Mouse (Mus musculus) forebrain, postnatal 0 days (tissue): ENCODE measurements around the gene Nipal1. TPM values are rescaled to one million over a fixed set of nuclear protein-coding genes. Genes with fewer than 3 reads are reported as not detected.
A peak's percentile ranks its signal among the peaks of the same experiment; 100 is the strongest.

Experiments
- ATAC-seq: fragments of 200-750 bp; cut with Nextera tagmentation; 2 replicates; pipeline ENCODE4 v1.8.0; 2017; ENCODE audit warnings: mild to moderate bottlenecking, moderate library complexity
- DNase-seq: peaks from one replicate; pipeline ENCODE4 v3.0.0-alpha.2; 2015
- H3K27ac ChIP-seq: fragments of 300-500 bp; sonication (generic); 2 replicates; pipeline ENCODE4 v1.5.1; 2014; ENCODE audit warnings: low read depth, mild to moderate bottlenecking, antibody characterized with exemption, low read length, moderate library complexity, mixed read lengths
- H3K27me3 ChIP-seq: fragments of 300-500 bp; sonication (generic); 2 replicates; pipeline ENCODE4 v1.6.1; 2014; ENCODE audit warnings: mild to moderate bottlenecking, low read length, mixed read lengths; ENCODE audit not compliant: insufficient read depth
- H3K36me3 ChIP-seq: fragments of 300-500 bp; sonication (generic); 2 replicates; pipeline ENCODE4 v1.6.1; 2014; ENCODE audit warnings: mild to moderate bottlenecking, moderate library complexity; ENCODE audit not compliant: insufficient read depth
- H3K4me1 ChIP-seq: fragments of 300-500 bp; sonication (generic); 2 replicates; pipeline ENCODE4 v1.6.1; 2014; ENCODE audit warnings: antibody characterized with exemption; ENCODE audit not compliant: insufficient read depth
- H3K4me2 ChIP-seq: fragments of 300-500 bp; sonication (generic); 2 replicates; pipeline ENCODE4 v1.6.1; 2014; ENCODE audit warnings: low read depth, mild to moderate bottlenecking, moderate library complexity
- H3K4me3 ChIP-seq: fragments of 300-500 bp; sonication (generic); 2 replicates; pipeline ENCODE4 v1.5.1; 2014; ENCODE audit warnings: low read depth, low read length, mixed read lengths
- H3K9ac ChIP-seq: fragments of 300-500 bp; sonication (generic); 2 replicates; pipeline ENCODE4 v1.6.1; 2014; ENCODE audit warnings: mild to moderate bottlenecking
- H3K9me3 ChIP-seq: fragments of 300-500 bp; sonication (generic); 2 replicates; pipeline ENCODE4 v1.6.1; 2016; ENCODE audit warnings: low read length
- CTCF ChIP-seq: sonication (generic); IDR thresholded peaks from 2 replicates; pipeline ENCODE4 v1.5.1; 2016; ENCODE audit warnings: antibody characterized with exemption, control low read depth, low read depth
- WGBS: fragments of 180-500 bp; shearing (Covaris S2); extraction: QIAGEN DNeasy Blood & Tissue Kit; methylation state at CpG from one replicate; pipeline ENCODE4 v1.1.7; 2014; 5-methylcytosine and 5-hydroxymethylcytosine counted together
- polyA plus RNA-seq: library from polyadenylated mRNA; unstranded; fragments of >200 nt; fragmentation: Nextera tagmentation; extraction: Ambion mirVana; gene quantifications from 2 replicates; pipeline ENCODE4 v1.2.1, GENCODE M21; 2015
- total RNA-seq: library from RNA; depleted of rRNA; stranded (reverse); fragments of >200 nt; gene quantifications from 2 replicates; pipeline ENCODE4 v1.2.3, GENCODE M21; 2014

The Nipal1 gene
- total and polyA plus RNA-seq, 2 experiments from 2014 or later = 0.05 to 0.44 TPM

- no peaks in the 10 kb centered on the region for H3K27me3 ChIP-seq
- ATAC-seq (no peak), DNase-seq (peak; percentile 55)
- no peak overlapping the region for H3K4me3 ChIP-seq
- no peaks in the 10 kb centered on the region for H3K4me1 ChIP-seq
- H3K9me3 ChIP-seq = no peaks in the 10 kb centered on the region
- no peak overlapping the region for H3K27ac ChIP-seq
- TF ChIP-seq CTCF = peak; percentile 81
- WGBS = 24% methylated on average over 5 of the region's 5 CpGs
- no peak overlapping the region for H3K9ac ChIP-seq
- no peak overlapping the region for H3K4me2 ChIP-seq
- no peaks in the 10 kb centered on the region for H3K36me3 ChIP-seq
Observed at GRCm38 (mm10) chr5:72665281-72665680, 17.7 kb downstream of the Nipal1 start.

- no peak overlapping the region for H3K4me3 ChIP-seq
- DNase-seq (no peak), ATAC-seq (no peak)
- no peak overlapping the region for H3K27ac ChIP-seq
- H3K4me2 ChIP-seq = no peak overlapping the region
- no peak overlapping the region for H3K9ac ChIP-seq
- TF ChIP-seq CTCF = no peak
- WGBS = 61% methylated on average over 7 of the region's 7 CpGs
- no peaks in the 10 kb centered on the region for H3K9me3 ChIP-seq
- no peaks in the 10 kb centered on the region for H3K4me1 ChIP-seq
- no peaks in the 10 kb centered on the region for H3K36me3 ChIP-seq
- no peaks in the 10 kb centered on the region for H3K27me3 ChIP-seq
Observed at GRCm38 (mm10) chr5:72666428-72666827, 18.8 kb downstream of the Nipal1 start.

DNA sequence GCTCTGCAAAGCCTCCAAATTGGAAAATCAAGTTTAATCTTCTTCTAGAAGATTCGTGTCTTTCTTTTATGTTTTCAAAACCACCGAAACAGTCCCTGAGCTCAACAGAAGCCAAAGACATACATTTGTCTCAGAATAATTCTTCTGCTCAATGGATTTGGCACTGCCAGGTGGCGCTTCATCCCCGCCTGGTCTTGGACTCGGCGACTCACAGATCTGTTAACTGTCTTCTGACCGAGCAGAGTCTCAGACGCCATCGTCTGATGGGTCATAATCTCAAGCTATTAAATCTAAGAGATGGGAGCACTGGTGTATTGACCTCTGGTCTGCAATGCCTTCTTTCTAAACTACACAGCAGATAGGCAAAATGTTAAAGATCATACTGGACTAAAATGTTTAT, 20.8 kb downstream of the Nipal1 start:
- ATAC-seq = no peak
- H3K27ac ChIP-seq = no peak overlapping the region
- H3K27me3 ChIP-seq = no peaks in the 10 kb centered on the region
- TF ChIP-seq CTCF = no peak
- no peaks in the 10 kb centered on the region for H3K4me1 ChIP-seq
- no peak for DNase-seq
- 69% methylated on average over 9 of the region's 9 CpGs for WGBS
- H3K4me3 ChIP-seq = no peak overlapping the region
- no peaks in the 10 kb centered on the region for H3K36me3 ChIP-seq
- H3K9ac ChIP-seq = no peak overlapping the region
- H3K4me2 ChIP-seq = no peak overlapping the region
- H3K9me3 ChIP-seq = no peaks in the 10 kb centered on the region

- ATAC-seq (no peak), DNase-seq (peak; percentile 25)
- no peak for TF ChIP-seq CTCF
- Histone ChIP-seq H3K9me3 (no peaks in the 10 kb centered on the region), H3K4me1 (no peaks in the 10 kb centered on the region), H3K27me3 (no peaks in the 10 kb centered on the region), H3K36me3 (no peaks in the 10 kb centered on the region), H3K4me3 (no peak overlapping the region), H3K27ac (no peak overlapping the region), H3K4me2 (no peak overlapping the region), H3K9ac (no peak overlapping the region)
- WGBS = 18% methylated on average over 8 of the region's 8 CpGs
Observed at GRCm38 (mm10) chr5:72671017-72671699, 23.6 kb downstream of the Nipal1 start.

DNA sequence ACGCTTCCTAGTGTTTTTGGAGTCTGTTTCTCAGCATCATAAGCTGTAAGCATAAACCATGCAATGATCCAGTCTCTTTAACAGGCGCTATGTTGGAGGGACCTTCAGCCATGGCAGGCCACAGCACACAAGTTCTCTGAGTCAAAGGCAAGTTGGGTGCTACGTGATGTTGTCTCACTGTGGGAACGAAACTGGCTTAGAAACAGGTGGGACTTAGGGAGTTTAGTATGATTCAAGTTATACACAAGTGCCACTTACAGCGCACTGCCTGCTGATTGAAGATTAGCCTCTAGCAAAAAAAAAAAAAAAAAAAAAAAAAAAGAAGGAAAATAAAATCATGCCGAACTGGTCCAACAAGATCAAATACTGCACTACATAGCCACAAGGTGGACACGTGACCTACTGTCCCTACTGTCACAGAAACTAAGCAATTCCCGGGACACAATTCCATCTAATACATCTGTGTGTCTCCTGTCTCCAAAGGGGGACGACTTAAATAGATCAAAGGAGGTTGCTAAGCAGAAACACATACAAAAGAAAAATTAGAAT, 27.5 kb downstream of the Nipal1 start:
- 72% methylated on average over 9 of the region's 9 CpGs for WGBS
- no peak for ATAC-seq
- no peak for DNase-seq
- H3K36me3 ChIP-seq = no peaks in the 10 kb centered on the region
- H3K9ac ChIP-seq = no peak overlapping the region
- no peak overlapping the region for H3K4me3 ChIP-seq
- no peak overlapping the region for H3K4me2 ChIP-seq
- H3K27me3 ChIP-seq = no peaks in the 10 kb centered on the region
- no peak overlapping the region for H3K27ac ChIP-seq
- H3K9me3 ChIP-seq = no peaks in the 10 kb centered on the region
- TF ChIP-seq CTCF = no peak
- no peaks in the 10 kb centered on the region for H3K4me1 ChIP-seq

- Histone ChIP-seq H3K9me3 (no peaks in the 10 kb centered on the region), H3K9ac (no peak overlapping the region), H3K4me1 (no peaks in the 10 kb centered on the region), H3K36me3 (no peaks in the 10 kb centered on the region), H3K27me3 (no peaks in the 10 kb centered on the region), H3K4me3 (no peak overlapping the region), H3K4me2 (no peak overlapping the region), H3K27ac (no peak overlapping the region)
- no peak for TF ChIP-seq CTCF
- ATAC-seq (no peak), DNase-seq (no peak)
- 92% methylated on average over 6 of the region's 6 CpGs for WGBS
Observed at GRCm38 (mm10) chr5:72681451-72681850, 33.9 kb downstream of the Nipal1 start.

DNA sequence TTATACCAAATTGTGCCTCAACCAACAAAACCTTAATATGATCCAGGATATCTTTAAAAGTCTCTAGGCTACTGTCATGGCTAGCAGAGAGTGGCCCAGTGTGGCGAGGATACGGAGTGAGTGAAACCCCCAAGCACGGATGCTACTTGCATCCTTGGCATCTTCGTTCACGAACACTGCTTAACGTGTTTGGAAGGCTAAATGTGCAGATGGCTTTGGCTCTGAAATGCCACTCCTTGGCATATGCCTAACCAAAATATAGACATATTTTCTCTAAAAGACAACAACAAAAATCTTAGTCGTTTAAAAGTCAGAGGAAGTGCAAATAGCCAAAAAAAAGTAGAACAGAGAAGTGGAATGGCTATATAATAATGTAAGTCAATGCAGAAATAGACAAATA, 42.0 kb downstream of the Nipal1 start:
- H3K27ac ChIP-seq = no peak overlapping the region
- TF ChIP-seq CTCF = no peak
- H3K9me3 ChIP-seq = no peaks in the 10 kb centered on the region
- ATAC-seq (peak; percentile 46; the same call in 1 of the 2 replicates), DNase-seq (peak; percentile 71)
- no peak overlapping the region for H3K4me2 ChIP-seq
- no peaks in the 10 kb centered on the region for H3K27me3 ChIP-seq
- 65% methylated on average over 7 of the region's 7 CpGs for WGBS
- no peaks in the 10 kb centered on the region for H3K36me3 ChIP-seq
- no peak overlapping the region for H3K4me3 ChIP-seq
- no peak overlapping the region for H3K9ac ChIP-seq
- H3K4me1 ChIP-seq = 0 out of 2 replicates have a peak, but pooled peaks cover 3% of the 10 kb centered on the region
